Mouse (Mus musculus): ENCODE results near the gene Bach2.

DNA sequence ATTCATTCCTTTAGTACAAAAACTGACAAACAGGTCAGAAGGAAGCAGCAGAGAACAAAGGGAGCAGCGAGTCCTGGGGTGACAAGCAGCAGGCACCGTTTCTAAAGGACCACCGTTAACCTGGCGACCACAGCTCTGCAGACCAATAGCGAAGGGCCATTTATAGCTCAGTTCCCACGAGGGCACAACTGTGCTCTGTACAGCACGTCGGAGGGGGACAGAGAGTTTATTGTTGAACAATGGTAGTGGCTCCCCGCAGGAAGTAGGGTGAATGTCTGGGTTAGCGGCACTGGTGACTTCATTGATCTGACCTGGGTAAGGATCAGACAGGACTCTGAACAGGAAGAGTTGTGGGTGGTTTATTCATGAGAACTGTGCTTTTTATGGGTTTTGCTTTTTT, 112.6 kb downstream of the Bach2 start:
- TF ChIP-seq CTCF (IDR thresholded peaks at IDR 0.05; ENCODE audit: low read depth) (no peak), EP300 (IDR thresholded peaks at IDR 0.05; ENCODE audit: low read depth) (no peak)
